Mouse (Mus musculus) kidney, postnatal 14 days (tissue): ENCODE measurements around the gene Ero1l.
A peak's percentile ranks its signal among the peaks of the same experiment; 100 is the strongest.

Experiments used
- DNase-seq: peaks from one replicate; pipeline ENCODE4 v3.0.0; 2022; ENCODE audit warnings: mixed read lengths

Gene Ero1l

DNA sequence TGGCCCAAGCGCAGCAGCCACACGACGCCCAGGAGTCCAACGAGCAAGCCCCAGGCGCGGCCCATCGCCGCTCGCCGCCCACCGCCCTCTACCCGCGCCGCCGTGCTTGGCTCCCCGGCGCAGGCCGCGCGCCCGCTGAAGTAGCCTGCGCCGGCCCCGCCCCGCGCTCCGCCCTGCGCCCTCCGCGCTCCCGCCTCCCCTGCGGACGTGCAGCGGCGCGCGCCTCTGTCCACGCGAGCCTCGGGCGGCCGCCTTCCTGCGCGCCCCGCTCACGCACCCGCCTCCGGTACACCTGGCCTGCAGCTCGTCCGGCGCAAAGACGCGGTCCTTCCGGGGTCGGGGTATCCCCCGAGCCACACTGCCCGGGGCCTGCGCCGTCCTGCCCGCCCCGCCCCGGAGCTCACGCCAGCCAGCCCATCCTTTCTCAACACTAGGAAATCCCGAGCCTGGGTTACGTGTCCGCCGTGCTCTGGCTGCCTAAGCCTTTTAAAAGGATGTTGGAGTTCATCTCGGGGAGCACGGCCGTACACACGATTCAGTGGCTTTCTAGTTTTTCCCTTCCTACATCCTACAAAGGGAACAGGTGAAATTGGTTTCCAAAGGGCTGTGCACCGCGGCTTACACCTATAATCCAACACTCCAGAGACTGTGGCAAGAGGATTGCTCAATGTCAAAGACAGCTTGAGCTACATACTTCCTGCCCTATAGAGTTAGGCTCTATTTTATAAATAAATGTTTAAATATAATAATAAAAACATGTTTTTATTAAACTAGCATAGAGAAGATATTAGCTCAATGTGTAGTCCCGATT, at the start of gene Ero1l:
Gene Ero1l, minus strand, starts transcription at position 346 of the 811 bp plus-strand sequence.
- DNase-seq: peak; percentile 91

GRCm38 (mm10) chr14:45365196-45365587, 46.6 kb upstream of the Ero1l start:
- DNase-seq: no peak

DNA sequence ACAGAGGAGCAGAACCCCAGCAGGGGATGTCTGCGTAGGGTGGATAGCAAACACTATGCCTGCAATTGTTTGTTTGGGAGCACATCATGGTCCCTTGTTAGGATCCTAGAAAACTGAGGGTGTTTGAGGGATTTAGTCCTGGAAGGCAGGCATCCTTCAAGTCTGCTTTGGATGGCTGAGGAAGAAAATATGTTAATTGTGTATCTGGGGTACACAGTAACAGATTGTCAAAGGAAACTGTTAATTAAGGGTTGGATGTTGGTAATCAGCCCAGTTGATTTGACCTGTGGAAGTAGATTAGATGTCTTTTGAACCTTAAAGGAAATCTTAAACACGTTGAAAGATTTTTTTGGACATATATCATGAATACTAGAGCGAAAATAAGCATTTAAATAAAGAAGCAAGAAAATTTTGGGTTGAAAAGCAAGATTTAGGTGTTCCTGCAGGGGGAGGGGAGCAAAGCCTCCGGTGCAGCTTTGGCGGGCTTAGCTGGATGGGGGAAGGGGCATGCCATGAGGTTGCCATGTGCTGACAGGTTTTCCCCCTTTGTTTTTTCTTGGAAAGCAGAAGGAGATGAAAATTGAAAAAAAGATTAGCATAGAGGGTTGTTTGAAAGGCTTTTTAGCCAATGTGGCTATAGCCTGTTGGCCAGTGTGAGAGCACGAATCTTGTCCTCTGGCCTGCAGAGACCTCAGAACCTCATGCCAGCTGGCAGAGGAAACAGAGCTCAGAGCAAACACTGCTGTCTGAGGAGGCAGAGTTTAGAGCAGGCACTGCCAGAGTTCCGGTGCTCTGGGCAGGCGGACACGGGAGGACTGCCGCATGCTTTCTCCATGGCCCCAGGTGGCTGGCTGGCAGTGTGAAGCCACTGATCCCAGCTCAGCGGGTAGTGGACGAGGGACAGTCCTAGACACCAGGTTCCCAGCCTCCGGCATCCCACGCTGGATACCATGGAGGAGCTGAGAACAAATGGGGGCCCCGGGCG, 45.9 kb upstream of the Ero1l start:
- DNase-seq: no peak

- peak; percentile 98 for DNase-seq
These were observed 32.6 kb upstream of the Ero1l start, which contains the start of gene Styx for GRCm38 (mm10) chr14:45350931-45351859. TSS of gene Styx (plus strand) at chr14:45351093.

DNA sequence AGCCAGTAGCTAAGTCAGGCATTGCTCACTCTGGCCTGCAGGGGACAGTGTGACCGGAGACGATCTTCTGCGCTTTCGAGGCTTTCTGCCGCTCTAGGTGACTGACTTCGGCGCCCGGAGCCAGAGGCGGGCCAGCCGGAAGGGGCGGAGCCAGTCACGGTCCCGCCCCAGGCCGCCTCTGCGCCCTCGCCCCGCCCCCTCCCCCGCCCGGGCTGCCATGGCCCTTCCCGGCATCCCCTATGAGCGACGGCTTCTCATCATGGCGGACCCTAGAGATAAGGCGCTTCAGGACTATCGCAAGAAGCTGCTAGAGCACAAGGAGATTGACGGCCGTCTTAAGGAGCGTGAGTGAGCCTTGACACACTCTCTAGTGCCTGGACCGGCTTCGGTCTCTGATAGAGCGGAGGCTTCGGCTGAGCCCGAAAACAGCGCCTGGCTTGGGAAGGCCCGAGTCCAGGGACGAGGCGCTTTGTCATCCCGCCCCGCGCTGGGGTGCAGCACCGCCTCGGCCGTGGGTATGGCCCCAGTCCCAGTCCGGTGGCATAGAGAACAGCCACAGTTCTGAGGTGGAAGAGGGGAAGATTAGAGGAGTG, 11.1 kb upstream of the Ero1l start, which contains the start of gene Psmc6:
Gene Psmc6, plus strand, starts transcription at position 200 of the 593 bp plus-strand sequence.
- DNase-seq: peak; percentile 96

DNA sequence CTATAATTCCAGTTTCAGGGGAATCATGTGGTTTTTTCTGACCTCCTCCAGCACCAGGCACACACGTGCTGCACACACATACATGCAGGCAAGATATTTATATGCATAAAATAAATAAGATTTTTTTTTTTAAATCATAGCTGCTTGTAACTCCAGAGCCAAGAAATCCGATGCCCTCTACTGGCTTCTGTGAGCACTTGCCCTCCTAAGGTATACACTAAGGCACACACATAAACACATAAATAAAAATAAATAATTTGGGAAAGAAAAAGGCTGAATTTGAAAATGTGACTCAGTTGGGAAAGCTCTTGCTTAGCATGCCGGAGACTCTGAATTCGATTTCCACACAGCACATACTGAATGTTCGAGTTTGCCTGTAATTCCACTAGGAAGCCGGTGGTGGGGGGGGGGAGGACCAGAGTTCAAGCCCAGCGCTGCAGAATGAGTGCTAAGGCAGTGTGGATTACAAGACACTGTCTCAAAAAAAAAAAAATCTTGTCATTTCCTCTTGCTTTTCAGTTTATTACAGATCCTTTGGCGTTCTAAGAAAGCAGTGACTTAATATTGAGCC, 10.5 kb upstream of the Ero1l start:
- no peak for DNase-seq

GRCm38 (mm10) chr14:45328072-45328713, 9.6 kb upstream of the Ero1l start:
- no peak for DNase-seq

DNA sequence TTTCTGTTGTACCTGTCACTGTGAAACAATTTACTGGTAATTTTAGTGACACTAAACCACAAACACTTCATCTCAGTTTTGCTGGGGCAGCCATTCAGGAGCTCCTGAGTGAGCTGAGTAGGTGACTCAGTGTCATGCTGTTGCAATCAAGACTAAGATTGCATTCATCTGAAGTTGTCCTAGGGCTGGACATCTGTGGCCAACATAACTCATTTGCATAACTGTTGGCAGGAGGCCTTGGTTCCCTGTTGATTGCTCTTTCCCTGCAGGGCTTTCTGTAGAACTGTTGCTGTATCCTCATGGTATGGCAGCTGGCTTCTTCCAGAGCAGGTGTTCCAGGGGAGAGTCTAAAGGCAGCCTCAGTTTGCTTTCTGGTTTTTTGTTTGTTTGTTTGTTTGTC, 6.9 kb upstream of the Ero1l start:
- peak; percentile 12 for DNase-seq

- DNase-seq: no peak
These were observed 4.7 kb upstream of the Ero1l start for GRCm38 (mm10) chr14:45323320-45323719.

DNA sequence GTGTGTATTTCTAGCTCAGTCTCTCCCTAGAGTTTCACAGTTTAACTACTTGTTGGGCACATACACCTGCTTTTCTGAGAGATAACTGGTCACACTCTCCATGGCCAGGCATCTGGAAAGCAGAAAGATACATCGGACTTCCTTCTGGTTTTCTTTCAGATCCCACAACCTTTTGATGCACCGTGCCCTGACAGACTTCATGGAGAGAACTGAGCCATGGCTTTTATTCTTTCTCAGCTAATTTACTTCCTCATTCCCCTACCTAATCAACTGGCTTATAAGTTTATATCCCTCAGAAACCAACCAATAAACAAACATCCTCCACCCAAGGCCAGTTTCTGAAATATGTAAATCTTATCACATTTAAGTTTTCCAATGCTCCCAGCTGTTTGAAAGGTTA, 3.9 kb upstream of the Ero1l start:
- DNase-seq: no peak

GRCm38 (mm10) chr14:45321622-45322021, 3.1 kb upstream of the Ero1l start:
- DNase-seq: no peak

DNA sequence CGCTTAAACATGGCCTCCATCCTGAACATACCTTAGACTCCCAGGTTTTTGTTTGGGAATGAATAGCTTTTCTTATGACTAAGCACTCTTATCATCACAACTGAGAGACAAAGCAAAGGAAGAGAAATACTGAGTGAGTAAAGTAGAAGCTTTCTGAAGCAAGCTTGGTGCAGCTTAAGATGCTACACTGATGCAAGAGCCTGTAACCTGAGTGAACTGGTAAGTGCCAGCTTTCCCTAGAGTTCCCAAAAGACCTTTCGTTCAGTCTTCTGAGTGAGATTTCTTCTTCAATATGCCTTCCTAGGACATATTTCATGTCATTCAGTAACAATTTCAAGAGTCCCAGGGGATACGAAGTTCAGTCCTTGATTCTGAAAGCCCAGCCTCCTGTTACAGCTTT, 2.5 kb upstream of the Ero1l start:
- no peak for DNase-seq

DNA sequence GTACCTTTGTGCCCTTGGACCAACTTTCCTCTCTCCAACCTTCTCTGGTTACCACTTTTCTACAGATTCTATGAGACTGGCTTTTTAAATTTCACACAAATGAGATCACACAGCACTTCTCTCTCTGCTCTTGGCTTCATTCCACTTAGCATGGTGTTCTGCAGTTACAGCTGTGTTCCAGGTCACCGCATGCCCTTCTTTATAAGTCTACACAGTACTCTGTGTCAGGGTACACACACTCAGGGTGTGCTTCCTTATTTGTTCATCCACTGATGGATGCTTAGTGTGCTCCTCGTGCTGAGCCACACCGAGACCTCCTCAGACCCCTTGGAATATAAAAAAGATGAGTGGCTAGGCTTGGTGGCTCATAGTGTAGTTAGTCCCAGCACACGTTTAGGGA, 1.5 kb upstream of the Ero1l start:
- DNase-seq: no peak

DNA sequence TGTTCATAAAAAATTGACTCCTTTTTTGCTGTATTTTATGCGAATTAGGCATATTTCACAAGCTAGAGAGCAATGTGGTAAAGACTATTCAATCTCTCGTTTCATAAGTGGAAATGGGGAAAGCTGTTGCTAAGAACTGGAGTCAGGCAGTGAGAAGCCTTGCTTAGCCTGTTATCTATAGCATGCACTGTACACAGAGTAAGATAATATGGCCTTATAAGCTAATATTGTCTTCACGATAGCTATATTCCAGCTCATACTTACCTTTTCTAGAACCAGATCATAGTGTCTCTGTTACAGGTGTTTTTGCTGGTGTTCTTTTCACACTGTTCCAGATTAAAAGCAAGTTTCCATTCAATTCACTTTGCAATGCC, 653 bp upstream of the Ero1l start:
- DNase-seq: no peak

DNA sequence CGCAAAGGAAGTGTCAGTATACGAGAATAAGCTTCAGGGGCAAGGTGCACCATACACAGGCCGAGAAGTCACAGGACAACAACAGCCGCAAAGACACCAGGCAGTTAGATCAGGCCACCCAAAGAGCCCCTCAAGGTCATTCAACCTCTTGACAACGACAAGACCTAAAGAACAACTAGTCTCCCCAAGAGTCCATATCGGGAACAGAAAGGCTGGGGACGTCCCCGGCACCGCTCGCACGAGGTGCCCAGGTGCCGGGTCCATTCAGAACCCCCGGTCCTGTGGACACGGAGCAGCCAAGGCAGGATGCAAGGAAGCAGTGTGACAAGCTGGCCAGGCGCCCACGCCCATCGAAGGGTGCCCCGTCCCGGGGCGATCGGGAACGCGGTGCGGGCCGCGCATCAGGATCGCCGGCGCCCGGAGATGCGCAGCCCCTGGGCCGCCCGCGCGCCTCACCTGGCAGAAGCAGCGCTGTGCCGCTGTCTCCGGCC, 605 bp downstream of the Ero1l start:
- DNase-seq: no peak

DNA sequence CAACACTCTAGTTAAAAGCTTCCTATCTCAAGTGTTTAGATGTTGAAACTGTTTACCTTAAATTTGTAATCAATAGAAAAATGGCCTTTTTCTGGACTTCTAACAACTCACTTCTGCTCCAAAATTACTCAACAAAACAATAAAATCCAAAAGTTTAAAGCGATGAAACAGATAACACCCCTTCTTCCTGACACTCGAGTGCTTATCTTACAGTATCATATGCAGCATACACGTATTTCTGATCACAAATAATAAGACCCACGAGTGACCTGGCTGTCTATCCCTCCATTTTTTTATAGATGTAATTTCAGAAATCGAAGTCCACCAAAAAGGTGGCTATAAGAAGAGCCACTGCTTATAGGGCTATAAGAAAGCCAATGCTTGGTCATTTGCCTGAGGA, 1.6 kb downstream of the Ero1l start:
- no peak for DNase-seq

GRCm38 (mm10) chr14:45310101-45310500, 8.5 kb downstream of the Ero1l start:
- DNase-seq: no peak

- peak; percentile 27 for DNase-seq
These were observed 8.9 kb downstream of the Ero1l start for GRCm38 (mm10) chr14:45309646-45310045.

GRCm38 (mm10) chr14:45307630-45308328, 10.8 kb downstream of the Ero1l start:
- DNase-seq: no peak

- no peak for DNase-seq
These were observed 12.7 kb downstream of the Ero1l start for GRCm38 (mm10) chr14:45305852-45306251.
